Mouse (Mus musculus): ENCODE data around the gene Hsf5.

Gene Hsf5

DNA sequence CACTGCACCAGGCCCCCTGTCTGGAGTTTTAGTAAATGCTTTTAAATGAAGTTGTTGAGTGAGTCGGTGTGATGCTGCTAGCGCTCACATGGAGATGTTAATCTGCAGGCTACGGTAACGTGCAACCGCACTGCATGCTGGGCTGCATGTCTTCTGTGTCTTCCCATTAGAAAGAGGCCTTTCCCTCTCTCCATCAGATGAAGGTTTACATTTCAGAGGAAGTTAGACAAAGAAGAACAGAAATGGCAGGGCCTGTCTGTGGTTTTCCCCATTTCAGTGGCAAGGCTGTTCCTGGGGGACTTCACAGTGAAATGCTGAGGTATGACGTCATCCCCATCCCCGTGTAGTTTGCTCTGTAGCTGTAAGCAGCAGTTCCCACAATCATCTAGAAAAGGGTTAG, 69.4 kb downstream of the Hsf5 start:
- no peak for DNase-seq (ENCODE audit: extremely low spot score, low read depth, low spot score)

GRCm38 (mm10) chr11:87687246-87688225, 70.6 kb downstream of the Hsf5 start:
- no peak for DNase-seq (ENCODE audit: extremely low spot score, low read depth, low spot score)

GRCm38 (mm10) chr11:87688478-87689203, 71.7 kb downstream of the Hsf5 start:
- no peak for DNase-seq (ENCODE audit: extremely low spot score, low read depth, low spot score)

DNA sequence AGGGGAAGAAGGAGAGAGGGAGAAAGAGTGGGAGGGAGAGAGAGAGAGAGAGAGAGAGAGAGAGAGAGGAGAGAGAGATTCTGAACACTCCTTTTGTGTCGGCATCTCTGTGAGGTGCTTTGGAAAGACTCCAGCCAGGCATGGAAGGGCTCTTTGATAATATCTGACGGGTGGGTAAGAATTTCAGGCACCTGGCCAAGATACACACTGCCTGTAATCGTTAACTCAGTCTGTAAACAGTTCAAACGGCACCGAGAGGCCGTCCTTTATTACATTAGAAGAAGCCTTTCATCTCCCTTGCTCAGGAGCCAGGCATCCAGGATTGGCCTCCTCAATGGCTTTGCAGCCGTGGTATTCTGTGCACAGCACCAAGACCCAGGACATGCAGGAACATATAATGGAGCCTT, 72.4 kb downstream of the Hsf5 start:
- no peak for DNase-seq (ENCODE audit: extremely low spot score, low read depth, low spot score)

DNA sequence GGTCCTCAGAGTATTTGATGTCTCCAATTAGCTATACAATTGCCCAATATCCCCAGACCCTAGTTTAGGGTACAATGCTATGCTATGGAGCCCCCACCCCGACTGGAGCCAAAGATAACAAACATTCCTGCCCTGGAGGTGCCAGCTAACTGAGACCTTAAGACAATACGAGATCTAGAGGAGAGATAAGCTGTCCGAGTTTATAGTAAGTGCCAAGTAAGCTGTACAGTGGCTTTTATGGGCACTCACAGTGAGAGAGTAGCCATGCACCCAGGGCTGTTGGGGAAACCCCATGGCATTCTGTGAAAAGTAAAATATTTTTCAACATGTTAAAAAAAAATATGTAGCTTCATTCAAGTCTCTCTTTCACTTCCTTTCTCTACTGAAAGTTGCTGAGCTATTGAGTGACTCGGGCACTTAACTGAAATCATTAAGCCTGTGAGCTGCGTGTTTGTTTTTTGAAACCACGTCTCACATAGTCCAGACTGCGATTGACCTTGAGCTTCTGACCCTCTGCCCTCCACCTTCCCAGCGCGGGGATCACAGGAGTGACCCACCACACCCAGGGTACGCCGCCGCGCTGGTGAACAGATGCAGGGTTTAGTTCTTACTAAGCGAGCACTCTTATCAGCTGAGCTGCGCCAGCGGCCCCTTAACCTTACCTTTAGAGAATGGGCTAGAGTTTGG, 73.2 kb downstream of the Hsf5 start:
- no peak for DNase-seq (ENCODE audit: extremely low spot score, low read depth, low spot score)

DNA sequence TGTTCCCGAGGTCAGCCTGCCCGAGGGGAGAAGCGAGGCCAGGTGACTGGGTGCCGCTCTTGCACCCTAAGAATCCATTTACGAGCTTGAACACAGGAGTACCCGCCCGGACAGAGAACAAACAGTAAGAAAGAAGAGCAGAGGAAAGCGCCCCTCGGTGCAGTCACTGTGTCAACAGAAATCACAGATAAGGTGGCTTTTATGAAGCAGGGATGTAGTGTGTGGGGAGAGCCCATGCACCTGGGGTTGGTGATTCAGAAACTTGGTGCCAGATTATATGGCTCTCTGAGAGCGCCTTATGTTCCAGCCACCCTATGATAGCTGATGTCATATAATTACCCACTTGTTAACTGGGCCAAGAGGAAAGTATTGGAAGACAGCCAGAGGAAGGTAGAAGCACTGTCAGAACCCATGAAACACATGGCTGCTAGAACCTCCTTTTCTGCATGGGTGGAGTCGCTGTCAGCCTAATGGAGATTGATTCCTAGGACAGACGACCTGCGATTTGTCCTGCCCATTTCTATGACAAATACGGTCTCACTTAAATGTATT, 80.2 kb downstream of the Hsf5 start:
- no peak for DNase-seq (ENCODE audit: extremely low spot score, low read depth, low spot score)

- no peak for DNase-seq (ENCODE audit: extremely low spot score, low read depth, low spot score)
Measured at GRCm38 (mm10) chr11:87698126-87698525, 81.2 kb downstream of the Hsf5 start.

- no peak for DNase-seq (ENCODE audit: extremely low spot score, low read depth, low spot score)
Measured at GRCm38 (mm10) chr11:87701108-87701507, 84.1 kb downstream of the Hsf5 start.

GRCm38 (mm10) chr11:87701877-87702620, 85.1 kb downstream of the Hsf5 start:
- no peak for DNase-seq (ENCODE audit: extremely low spot score, low read depth, low spot score)

- DNase-seq (ENCODE audit: extremely low spot score, low read depth, low spot score), result no peak
Measured at GRCm38 (mm10) chr11:87703654-87704053, 86.7 kb downstream of the Hsf5 start.

GRCm38 (mm10) chr11:87704289-87704688, 87.3 kb downstream of the Hsf5 start:
- DNase-seq (ENCODE audit: extremely low spot score, low read depth, low spot score), result no peak

GRCm38 (mm10) chr11:87707570-87707969, 90.6 kb downstream of the Hsf5 start:
- DNase-seq (ENCODE audit: extremely low spot score, low read depth, low spot score), result no peak

- no peak for DNase-seq (ENCODE audit: extremely low spot score, low read depth, low spot score)
Measured at GRCm38 (mm10) chr11:87708979-87709378, 92.0 kb downstream of the Hsf5 start.

Data from hindlimb bud, embryonic 11.5 days (tissue).